Mouse (Mus musculus) kidney, postnatal 0 days (tissue): ENCODE measurements at regions not wholly inside any gene's neighbourhood (a gene's known extent, or its start where the extent isn't known, plus 50 kb on each side); places are given as distances from the start of the nearest gene placed in this dataset.

ENCODE experiments used
- ATAC-seq: fragments of 200-750 bp; cut with Nextera tagmentation; replicated peaks from 2 replicates; pipeline ENCODE4 v1.8.0; 2017; ENCODE audit warnings: low read depth, moderate number of reproducible peaks, moderate TSS enrichment, moderate library complexity; ENCODE audit not compliant: low FRiP score
- DNase-seq: peaks from one replicate; pipeline ENCODE4 v3.0.0-alpha.2; 2016; ENCODE audit warnings: low spot score
- H3K27ac ChIP-seq: fragments of 300-500 bp; sonication (generic); 2 replicates; pipeline ENCODE4 v1.5.1; 2014; ENCODE audit warnings: mild to moderate bottlenecking
- H3K27me3 ChIP-seq: fragments of 300-500 bp; sonication (generic); 2 replicates; pipeline ENCODE4 v1.6.1; 2014; ENCODE audit warnings: low read length, mixed read lengths; ENCODE audit not compliant: insufficient read depth
- H3K36me3 ChIP-seq: fragments of 300-500 bp; sonication (generic); 2 replicates; pipeline ENCODE4 v1.6.1; 2014; ENCODE audit warnings: low read length, mixed read lengths; ENCODE audit not compliant: insufficient read depth
- H3K4me1 ChIP-seq: fragments of 300-500 bp; sonication (generic); replicated peaks from 2 replicates; pipeline ENCODE4 v1.6.1; 2014; ENCODE audit warnings: antibody characterized with exemption, low read length, mixed read lengths; ENCODE audit not compliant: insufficient read depth
- H3K4me2 ChIP-seq: fragments of 300-500 bp; sonication (generic); 2 replicates; pipeline ENCODE4 v1.6.1; 2014; ENCODE audit warnings: mild to moderate bottlenecking, low read length, moderate library complexity, mixed read lengths
- H3K4me3 ChIP-seq: fragments of 300-500 bp; sonication (generic); replicated peaks from 2 replicates; pipeline ENCODE4 v1.5.1; 2014; ENCODE audit warnings: low read depth, low read length
- H3K9ac ChIP-seq: fragments of 300-500 bp; sonication (generic); 2 replicates; pipeline ENCODE4 v1.6.1; 2014; ENCODE audit warnings: low read depth, low read length
- H3K9me3 ChIP-seq: fragments of 300-500 bp; sonication (generic); replicated peaks from 2 replicates; pipeline ENCODE4 v1.6.1; 2016; ENCODE audit warnings: low read length, inconsistent platforms, mixed read lengths
- CTCF ChIP-seq: IDR thresholded peaks from 2 replicates; pipeline ENCODE4 v1.5.1; 2016; ENCODE audit warnings: antibody characterized with exemption, low read depth, mild to moderate bottlenecking, moderate library complexity
- WGBS: fragments of 180-500 bp; shearing (Covaris S2); extraction: QIAGEN DNeasy Blood & Tissue Kit; methylation state at CpG from one replicate; pipeline ENCODE4 v1.1.7; 2014; 5-methylcytosine and 5-hydroxymethylcytosine counted together

GRCm38 (mm10) chr3:130972126-130972525, 138.1 kb upstream of the Lef1 start:
- Histone ChIP-seq H3K9me3 (no peaks in the 10 kb centered on the region), H3K4me2 (no peak overlapping the region), H3K27me3 (no peaks in the 10 kb centered on the region), H3K4me1 (peaks cover 6% of the 10 kb centered on the region), H3K4me3 (no peak overlapping the region), H3K27ac (no peak overlapping the region), H3K9ac (no peak overlapping the region), H3K36me3 (no peaks in the 10 kb centered on the region)
- DNase-seq (no peak), ATAC-seq (no peak)
- TF ChIP-seq CTCF, result no peak
- 62% methylated on average over 2 of the region's 2 CpGs for WGBS

GRCm38 (mm10) chr3:130965275-130965674, 145.0 kb upstream of the Lef1 start:
- no peaks in the 10 kb centered on the region for H3K27me3 ChIP-seq
- no peaks in the 10 kb centered on the region for H3K4me1 ChIP-seq
- TF ChIP-seq CTCF, result no peak
- WGBS, result 78% methylated on average over 3 of the region's 3 CpGs
- H3K27ac ChIP-seq, result no peak overlapping the region
- H3K36me3 ChIP-seq, result no peaks in the 10 kb centered on the region
- DNase-seq (no peak), ATAC-seq (no peak)
- H3K9me3 ChIP-seq, result no peaks in the 10 kb centered on the region
- H3K9ac ChIP-seq, result no peak overlapping the region
- no peak overlapping the region for H3K4me2 ChIP-seq
- no peak overlapping the region for H3K4me3 ChIP-seq

- WGBS, result 84% methylated on average over 6 of the region's 6 CpGs
- no peak for TF ChIP-seq CTCF
- ATAC-seq (no peak), DNase-seq (no peak)
- H3K4me1 ChIP-seq, result no peaks in the 10 kb centered on the region
- no peaks in the 10 kb centered on the region for H3K36me3 ChIP-seq
- H3K9me3 ChIP-seq, result no peaks in the 10 kb centered on the region
- H3K27me3 ChIP-seq, result no peaks in the 10 kb centered on the region
- no peak overlapping the region for H3K9ac ChIP-seq
- no peak overlapping the region for H3K4me3 ChIP-seq
- peak overlapping the region; percentile 40; the same call in 1 of the 2 replicates for H3K4me2 ChIP-seq
- no peak overlapping the region for H3K27ac ChIP-seq
Observed at GRCm38 (mm10) chr3:130964088-130964487, 146.2 kb upstream of the Lef1 start.

GRCm38 (mm10) chr3:130963625-130964024, 146.6 kb upstream of the Lef1 start:
- TF ChIP-seq CTCF, result no peak
- Histone ChIP-seq H3K27ac (no peak overlapping the region), H3K27me3 (no peaks in the 10 kb centered on the region), H3K4me1 (no peaks in the 10 kb centered on the region), H3K9me3 (no peaks in the 10 kb centered on the region), H3K4me2 (peak overlapping the region; percentile 40), H3K9ac (no peak overlapping the region), H3K36me3 (no peaks in the 10 kb centered on the region), H3K4me3 (no peak overlapping the region)
- WGBS, result 28% methylated on average over 11 of the region's 11 CpGs
- DNase-seq (no peak), ATAC-seq (no peak)

GRCm38 (mm10) chr3:130962701-130963472, 147.4 kb upstream of the Lef1 start:
- ATAC-seq, result no peak
- H3K4me2 ChIP-seq, result peak overlapping the region; percentile 40
- WGBS, result 74% methylated on average over 12 of the region's 12 CpGs

GRCm38 (mm10) chr3:130962151-130962633, 148.1 kb upstream of the Lef1 start:
- Histone ChIP-seq H3K9me3 (no peaks in the 10 kb centered on the region), H3K27ac (no peak overlapping the region), H3K4me1 (no peaks in the 10 kb centered on the region), H3K4me3 (no peak overlapping the region), H3K9ac (no peak overlapping the region), H3K36me3 (no peaks in the 10 kb centered on the region), H3K4me2 (no peak overlapping the region), H3K27me3 (no peaks in the 10 kb centered on the region)
- WGBS, result 47% methylated on average over 14 of the region's 14 CpGs
- no peak for ATAC-seq
- DNase-seq, result no peak
- no peak for TF ChIP-seq CTCF

More at GRCm38 (mm10) chr3:130962701-130963472, 147.4 kb upstream of the Lef1 start:
- Histone ChIP-seq H3K27ac (no peak overlapping the region), H3K27me3 (no peaks in the 10 kb centered on the region), H3K9me3 (no peaks in the 10 kb centered on the region), H3K4me1 (no peaks in the 10 kb centered on the region), H3K4me3 (no peak overlapping the region), H3K36me3 (no peaks in the 10 kb centered on the region), H3K9ac (no peak overlapping the region)
- no peak for DNase-seq
- no peak for TF ChIP-seq CTCF
